Mouse (Mus musculus) left cerebral cortex, adult 18-20 months (tissue): Measurements from ENCODE around the gene Ace2. TPM values are rescaled to one million over a fixed set of nuclear protein-coding genes. Genes with fewer than 3 reads are reported as not detected.
A peak's percentile ranks its signal among the peaks of the same experiment; 100 is the strongest.

Source experiments
- DNase-seq, 2 experiments: peaks; one replicate each; pipeline ENCODE4 v3.0.0; 2021 to 2022; ENCODE audit warnings: low spot score in 2 of 2, mixed read lengths in 1 of 2
- total RNA-seq, 2 experiments: library from RNA; stranded (reverse); gene quantifications; 2 replicates each; pipeline ENCODE4 v1.2.3; 2021

Gene Ace2
- total RNA-seq, 2 experiments from 2014 or later, result 0.82 to 1.5 TPM

- DNase-seq, result no peak
Measured at GRCm38 (mm10) chrX:164178856-164179255, 39.7 kb downstream of the Ace2 start.

- peak; percentile 43 to 59 for DNase-seq
Measured at GRCm38 (mm10) chrX:164179746-164180145, 40.6 kb downstream of the Ace2 start.

- DNase-seq, result peak; percentile 19 to 42
Measured at GRCm38 (mm10) chrX:164183844-164184243, 44.7 kb downstream of the Ace2 start.

GRCm38 (mm10) chrX:164189880-164190279 is 50.7 kb downstream of the Ace2 start:
- DNase-seq, result no peak

- DNase-seq, result no peak
Measured at GRCm38 (mm10) chrX:164197679-164198078, 58.5 kb downstream of the Ace2 start.

GRCm38 (mm10) chrX:164200547-164200946 is 61.4 kb downstream of the Ace2 start:
- no peak for DNase-seq

- no peak for DNase-seq
Measured at GRCm38 (mm10) chrX:164221989-164222388, 82.9 kb downstream of the Ace2 start.

- DNase-seq, result no peak
Measured at GRCm38 (mm10) chrX:164233380-164233779, 94.2 kb downstream of the Ace2 start.

Other genes starting within 250 kb of the Ace2 start
- 10 to 100 TPM; 35.5 to 38.8 TPM for gene Ap1s2, start 230.3 kb upstream of the Ace2 start, total RNA-seq
- gene Zrsr2, start 180.7 kb upstream of the Ace2 start, total RNA-seq, result 10 to 100 TPM; 49.5 to 58.6 TPM
- gene Car5b, start 111.3 kb upstream of the Ace2 start, total RNA-seq, result 1 to 10 TPM; 2.7 to 3.4 TPM
- 1 to 10 TPM; 9.5 to 9.9 TPM for gene Siah1b, start 62.8 kb upstream of the Ace2 start, total RNA-seq
- under 1 TPM in 1 of 2 experiments, not detected in 1; 0.44 TPM for gene Cltrn, start 50.5 kb upstream of the Ace2 start, total RNA-seq
- 1 to 10 TPM in 1 of 2 experiments, under 1 TPM in 1; 1.00 to 1.3 TPM for gene Bmx, start 118.9 kb downstream of the Ace2 start, total RNA-seq
- gene Pir, start 130.0 kb downstream of the Ace2 start, total RNA-seq, result 1 to 10 TPM; 7.9 to 8.4 TPM
- gene Vegfd, start 234.0 kb downstream of the Ace2 start, total RNA-seq, result 1 to 10 TPM; 1.8 to 2.4 TPM